Mouse (Mus musculus): ENCODE data around the gene 0610012G03Rik. TPM values are rescaled to one million over a fixed set of nuclear protein-coding genes. Genes with fewer than 3 reads are reported as not detected.

Gene 0610012G03Rik
- polyA plus RNA-seq, 2 experiments: 55.4 to 100 TPM

DNA sequence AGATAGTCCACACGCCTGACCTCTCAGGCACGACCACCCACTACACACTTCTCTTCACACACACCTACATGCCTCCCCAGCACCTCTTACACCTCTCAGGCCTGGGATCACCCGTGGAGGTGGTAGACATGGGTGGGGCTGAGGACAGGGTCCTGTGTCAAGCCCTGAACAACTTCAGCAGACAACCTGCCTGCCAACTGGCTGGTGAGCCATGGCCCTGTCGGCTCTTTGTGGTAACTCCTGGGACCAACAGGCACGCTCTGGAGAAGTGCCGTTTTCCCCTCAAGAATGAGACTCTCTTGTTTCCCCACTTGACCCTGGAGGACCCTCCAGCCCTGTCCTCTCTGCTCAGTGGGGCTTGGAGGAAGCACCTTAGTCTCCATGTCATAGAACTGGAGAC is 2.9 kb downstream of the 0610012G03Rik start:
- no peak for TF ChIP-seq POLR2A (IDR thresholded peaks at IDR 0.05; ENCODE audit: borderline replicate concordance, extremely low read depth, insufficient read depth, insufficient read length)
- Histone ChIP-seq H3K27me3 (ENCODE audit: control insufficient read depth, insufficient read depth, low read length) (no peaks in the 10 kb centered on the region), H3K9me3 (ENCODE audit: control insufficient read depth, low read length) (no peaks in the 10 kb centered on the region), H3K4me3 (replicated peaks; ENCODE audit: low read length) (no peak overlapping the region), H3K27ac (replicated peaks; ENCODE audit: low read depth, low read length) (no peak overlapping the region), H3K36me3 (ENCODE audit: control insufficient read depth, insufficient read depth, low read length) (peaks cover 6% of the 10 kb centered on the region; the same call in 1 of the 2 replicates), H3K4me1 (ENCODE audit: control insufficient read depth, insufficient read depth, low read length) (peaks cover 15% of the 10 kb centered on the region), H3K9ac (ENCODE audit: low read depth, low read length, severe bottlenecking) (no peak overlapping the region), H3K4me2 (replicated peaks; ENCODE audit: low read depth, low read length, severe bottlenecking) (no peak overlapping the region)
- 84% methylated on average over 6 of the region's 6 CpGs for WGBS
- ATAC-seq (ENCODE audit: low FRiP score, low read depth) (no peak), DNase-seq (ENCODE audit: low spot score) (no peak)

- H3K36me3 ChIP-seq (ENCODE audit: control insufficient read depth, insufficient read depth, low read length): no peaks in the 10 kb centered on the region; the same call in 1 of the 2 replicates
- DNase-seq (ENCODE audit: low spot score) (no peak), ATAC-seq (ENCODE audit: low FRiP score, low read depth) (no peak)
- peaks cover 15% of the 10 kb centered on the region for H3K4me1 ChIP-seq (ENCODE audit: control insufficient read depth, insufficient read depth, low read length)
- 91% methylated on average over 12 of the region's 12 CpGs for WGBS
- no peak for TF ChIP-seq POLR2A (IDR thresholded peaks at IDR 0.05; ENCODE audit: borderline replicate concordance, extremely low read depth, insufficient read depth, insufficient read length)
- no peaks in the 10 kb centered on the region for H3K9me3 ChIP-seq (ENCODE audit: control insufficient read depth, low read length)
- no peak overlapping the region for H3K9ac ChIP-seq (ENCODE audit: low read depth, low read length, severe bottlenecking)
- no peaks in the 10 kb centered on the region for H3K27me3 ChIP-seq (ENCODE audit: control insufficient read depth, insufficient read depth, low read length)
- no peak overlapping the region for H3K27ac ChIP-seq (replicated peaks; ENCODE audit: low read depth, low read length)
- no peak overlapping the region for H3K4me3 ChIP-seq (replicated peaks; ENCODE audit: low read length)
- no peak overlapping the region for H3K4me2 ChIP-seq (replicated peaks; ENCODE audit: low read depth, low read length, severe bottlenecking)
Measured at GRCm38 (mm10) chr16:31944698-31945255, 3.5 kb downstream of the 0610012G03Rik start.

- H3K27me3 ChIP-seq (ENCODE audit: control insufficient read depth, insufficient read depth, low read length): no peaks in the 10 kb centered on the region
- WGBS: 3% methylated on average over 10 of the region's 10 CpGs
- H3K4me3 ChIP-seq (replicated peaks; ENCODE audit: low read length): no peak overlapping the region
- H3K36me3 ChIP-seq (ENCODE audit: control insufficient read depth, insufficient read depth, low read length): no peaks in the 10 kb centered on the region; the same call in 1 of the 2 replicates
- H3K4me1 ChIP-seq (ENCODE audit: control insufficient read depth, insufficient read depth, low read length): peaks cover 10% of the 10 kb centered on the region
- H3K4me2 ChIP-seq (replicated peaks; ENCODE audit: low read depth, low read length, severe bottlenecking): peak overlapping the region; percentile 5; the same call in 1 of the 2 replicates
- ATAC-seq (ENCODE audit: low FRiP score, low read depth) (peak; percentile 38; the same call in 1 of the 2 replicates), DNase-seq (ENCODE audit: low spot score) (peak; percentile 83)
- H3K9me3 ChIP-seq (ENCODE audit: control insufficient read depth, low read length): no peaks in the 10 kb centered on the region
- no peak overlapping the region for H3K9ac ChIP-seq (ENCODE audit: low read depth, low read length, severe bottlenecking)
- no peak for TF ChIP-seq POLR2A (IDR thresholded peaks at IDR 0.05; ENCODE audit: borderline replicate concordance, extremely low read depth, insufficient read depth, insufficient read length)
- no peak overlapping the region for H3K27ac ChIP-seq (replicated peaks; ENCODE audit: low read depth, low read length)
Measured at GRCm38 (mm10) chr16:31943980-31944379, 4.3 kb downstream of the 0610012G03Rik start.

GRCm38 (mm10) chr16:31940586-31940985 is 7.7 kb downstream of the 0610012G03Rik start:
- no peaks in the 10 kb centered on the region for H3K4me1 ChIP-seq (ENCODE audit: control insufficient read depth, insufficient read depth, low read length)
- H3K36me3 ChIP-seq (ENCODE audit: control insufficient read depth, insufficient read depth, low read length): no peaks in the 10 kb centered on the region; the same call in 1 of the 2 replicates
- no peak for DNase-seq (ENCODE audit: low spot score)
- H3K4me2 ChIP-seq (replicated peaks; ENCODE audit: low read depth, low read length, severe bottlenecking): no peak overlapping the region
- WGBS: 66% methylated on average over 2 of the region's 2 CpGs
- no peak overlapping the region for H3K27ac ChIP-seq (replicated peaks; ENCODE audit: low read depth, low read length)
- no peak overlapping the region for H3K4me3 ChIP-seq (replicated peaks; ENCODE audit: low read length)
- TF ChIP-seq POLR2A (IDR thresholded peaks at IDR 0.05; ENCODE audit: borderline replicate concordance, extremely low read depth, insufficient read depth, insufficient read length): no peak
- no peaks in the 10 kb centered on the region for H3K9me3 ChIP-seq (ENCODE audit: control insufficient read depth, low read length)
- no peak for ATAC-seq (ENCODE audit: low FRiP score, low read depth)
- H3K27me3 ChIP-seq (ENCODE audit: control insufficient read depth, insufficient read depth, low read length): peaks cover 11% of the 10 kb centered on the region
- H3K9ac ChIP-seq (ENCODE audit: low read depth, low read length, severe bottlenecking): no peak overlapping the region

DNA sequence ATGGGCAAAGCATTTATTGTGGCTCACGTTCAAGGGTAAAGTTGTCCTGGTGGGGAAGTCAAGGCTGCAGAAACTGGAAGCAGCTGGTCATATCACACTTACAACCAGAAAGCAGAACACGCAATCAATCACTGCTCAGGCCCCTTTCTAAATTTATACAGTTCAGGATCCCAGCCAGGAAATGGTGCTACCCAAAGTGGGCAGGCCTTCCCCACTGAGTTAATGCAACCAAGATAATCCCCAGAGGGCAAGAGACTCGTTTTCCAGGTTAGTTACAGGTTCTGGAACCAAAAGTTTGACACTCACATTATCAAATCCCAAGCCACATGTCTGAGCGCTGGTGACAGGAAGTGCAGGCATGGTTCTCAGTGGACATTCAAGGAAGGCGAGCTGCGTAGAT is 9.4 kb downstream of the 0610012G03Rik start:
- DNase-seq (ENCODE audit: low spot score): no peak
- Histone ChIP-seq H3K4me2 (replicated peaks; ENCODE audit: low read depth, low read length, severe bottlenecking) (no peak overlapping the region), H3K4me1 (ENCODE audit: control insufficient read depth, insufficient read depth, low read length) (peaks cover 3% of the 10 kb centered on the region; the same call in 1 of the 2 replicates), H3K4me3 (replicated peaks; ENCODE audit: low read length) (no peak overlapping the region), H3K27ac (replicated peaks; ENCODE audit: low read depth, low read length) (no peak overlapping the region), H3K9me3 (ENCODE audit: control insufficient read depth, low read length) (no peaks in the 10 kb centered on the region), H3K27me3 (ENCODE audit: control insufficient read depth, insufficient read depth, low read length) (peaks cover 28% of the 10 kb centered on the region), H3K36me3 (ENCODE audit: control insufficient read depth, insufficient read depth, low read length) (no peaks in the 10 kb centered on the region), H3K9ac (ENCODE audit: low read depth, low read length, severe bottlenecking) (no peak overlapping the region)
- ATAC-seq (ENCODE audit: low FRiP score, low read depth): no peak
- TF ChIP-seq POLR2A (IDR thresholded peaks at IDR 0.05; ENCODE audit: borderline replicate concordance, extremely low read depth, insufficient read depth, insufficient read length): no peak
- 64% methylated on average over 6 of the region's 6 CpGs for WGBS
